Mouse (Mus musculus) midbrain, embryonic 11.5 days (tissue): Measurements from ENCODE around the gene Krt16. TPM values are rescaled to one million over a fixed set of nuclear protein-coding genes. Genes with fewer than 3 reads are reported as not detected.

ENCODE experiments used
- ATAC-seq: fragments of 200-750 bp; cut with Nextera tagmentation; 2 replicates; pipeline ENCODE4 v1.8.0; 2017; ENCODE audit warnings: moderate TSS enrichment, moderate library complexity; ENCODE audit not compliant: low FRiP score
- DNase-seq: peaks from one replicate; pipeline ENCODE4 v3.0.0; 2015; ENCODE audit warnings: low spot score; ENCODE audit errors: missing footprints
- H3K27ac ChIP-seq: fragments of 300-500 bp; sonication (generic); 2 replicates; pipeline ENCODE4 v1.5.1; 2014; ENCODE audit warnings: low read depth, low read length
- H3K27me3 ChIP-seq: fragments of 300-500 bp; sonication (generic); 2 replicates; pipeline ENCODE4 v1.6.1; 2014; ENCODE audit warnings: mild to moderate bottlenecking, low read length, moderate library complexity, mixed read lengths; ENCODE audit not compliant: control insufficient read depth, insufficient read depth
- H3K36me3 ChIP-seq: fragments of 300-500 bp; sonication (generic); 2 replicates; pipeline ENCODE4 v1.6.1; 2014; ENCODE audit warnings: mild to moderate bottlenecking, low read length, moderate library complexity, mixed read lengths; ENCODE audit not compliant: control insufficient read depth, insufficient read depth
- H3K4me1 ChIP-seq: fragments of 300-500 bp; sonication (generic); 2 replicates; pipeline ENCODE4 v1.6.1; 2014; ENCODE audit warnings: low read length; ENCODE audit not compliant: control insufficient read depth, insufficient read depth
- H3K4me2 ChIP-seq: fragments of 300-500 bp; sonication (generic); 2 replicates; pipeline ENCODE4 v1.6.1; 2014; ENCODE audit warnings: mild to moderate bottlenecking, moderate library complexity
- H3K4me3 ChIP-seq: fragments of 300-500 bp; sonication (generic); 2 replicates; pipeline ENCODE4 v1.5.1; 2014; ENCODE audit warnings: low read depth, low read length
- H3K9ac ChIP-seq: fragments of 300-500 bp; sonication (generic); 2 replicates; pipeline ENCODE4 v1.6.1; 2014; ENCODE audit warnings: low read length
- H3K9me3 ChIP-seq: fragments of 300-500 bp; sonication (generic); 2 replicates; pipeline ENCODE4 v1.6.1; 2016; ENCODE audit warnings: low read length; ENCODE audit not compliant: control insufficient read depth
- WGBS: fragments of 180-500 bp; shearing (Covaris S2); extraction: QIAGEN DNeasy Blood & Tissue Kit; methylation state at CpG from one replicate; pipeline ENCODE4 v1.1.7; 2014; 5-methylcytosine and 5-hydroxymethylcytosine counted together
- polyA plus RNA-seq: library from polyadenylated mRNA; unstranded; fragments of >200 nt; fragmentation: Nextera tagmentation; extraction: Ambion mirVana; gene quantifications from 2 replicates; pipeline ENCODE4 v1.2.1, GENCODE M21; 2014

The Krt16 gene
- polyA plus RNA-seq, 1 experiment from 2014 or later: not detected

DNA sequence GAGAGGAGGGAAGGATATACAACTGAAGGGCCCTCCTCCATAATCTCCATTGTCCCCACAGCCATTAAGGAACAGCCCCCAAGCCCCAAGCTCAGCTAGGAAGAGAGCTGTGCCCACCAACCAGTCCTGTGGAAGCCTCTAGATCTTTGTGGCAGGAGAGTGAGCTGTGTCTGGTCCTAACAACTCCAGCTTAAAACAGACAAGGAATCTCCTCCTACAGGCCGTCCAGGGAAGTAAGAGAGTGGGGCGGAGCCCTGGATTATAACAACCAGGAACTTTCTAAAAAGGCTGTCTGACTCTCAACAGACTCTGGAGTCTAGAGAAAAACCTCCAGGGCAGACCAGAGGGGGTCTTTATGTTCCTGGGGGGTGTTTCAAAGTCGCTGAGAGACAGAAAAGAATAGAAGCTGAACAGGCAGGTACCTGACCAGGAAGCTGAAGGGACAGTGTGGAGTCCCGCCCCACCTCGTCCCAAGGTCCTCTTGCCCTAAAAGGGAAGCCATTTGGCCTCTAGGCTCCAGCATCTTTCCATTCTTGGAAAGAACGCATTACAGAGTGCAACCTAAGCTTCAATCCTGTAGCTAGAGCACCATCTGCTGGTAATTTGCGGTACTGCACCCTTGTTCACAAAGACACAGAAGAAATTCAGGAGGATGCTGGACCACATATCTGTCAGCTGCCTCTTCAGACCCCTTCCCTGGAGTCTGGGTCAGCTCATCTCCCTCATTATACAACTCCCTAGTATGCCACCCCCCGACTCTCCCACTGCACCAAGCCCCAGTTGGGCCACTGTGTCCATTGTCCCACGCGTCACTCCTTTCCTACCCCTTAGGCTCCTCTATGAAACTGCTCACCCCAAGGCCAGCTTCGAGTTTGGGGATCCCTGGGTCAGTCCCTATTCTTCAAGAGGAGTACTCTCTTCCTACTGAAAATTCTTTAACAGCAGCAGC lies 33.2 kb upstream of the Krt16 start:
- ATAC-seq: peak; percentile 58
- 21% methylated on average over 11 of the region's 11 CpGs for WGBS
- H3K27ac ChIP-seq: no peak overlapping the region

GRCm38 (mm10) chr11:100278759-100279158 lies 30.1 kb upstream of the Krt16 start:
- 74% methylated on average over 5 of the region's 5 CpGs for WGBS
- no peak overlapping the region for H3K9ac ChIP-seq
- H3K9me3 ChIP-seq: no peaks in the 10 kb centered on the region
- H3K27me3 ChIP-seq: no peaks in the 10 kb centered on the region
- no peaks in the 10 kb centered on the region for H3K36me3 ChIP-seq
- no peak overlapping the region for H3K4me2 ChIP-seq
- DNase-seq (no peak), ATAC-seq (no peak)
- no peak overlapping the region for H3K27ac ChIP-seq
- H3K4me1 ChIP-seq: no peaks in the 10 kb centered on the region
- H3K4me3 ChIP-seq: no peak overlapping the region

More for the DNA sequence above, 33.2 kb upstream of the Krt16 start:
- H3K36me3 ChIP-seq: no peaks in the 10 kb centered on the region
- H3K9me3 ChIP-seq: no peaks in the 10 kb centered on the region
- H3K4me2 ChIP-seq: no peak overlapping the region
- H3K4me1 ChIP-seq: no peaks in the 10 kb centered on the region
- no peaks in the 10 kb centered on the region for H3K27me3 ChIP-seq
- no peak overlapping the region for H3K4me3 ChIP-seq
- H3K9ac ChIP-seq: no peak overlapping the region
- peak; percentile 100 for DNase-seq

- Histone ChIP-seq H3K36me3 (no peaks in the 10 kb centered on the region), H3K27me3 (no peaks in the 10 kb centered on the region), H3K4me1 (no peaks in the 10 kb centered on the region), H3K9me3 (no peaks in the 10 kb centered on the region), H3K4me2 (no peak overlapping the region), H3K27ac (no peak overlapping the region), H3K9ac (no peak overlapping the region), H3K4me3 (no peak overlapping the region)
- no peak for ATAC-seq
- WGBS: 74% methylated on average over 15 of the region's 15 CpGs
- no peak for DNase-seq
These were observed 29.2 kb upstream of the Krt16 start for GRCm38 (mm10) chr11:100277726-100278480.

- Histone ChIP-seq H3K4me1 (no peaks in the 10 kb centered on the region), H3K36me3 (no peaks in the 10 kb centered on the region), H3K9me3 (no peaks in the 10 kb centered on the region), H3K27ac (no peak overlapping the region), H3K4me3 (no peak overlapping the region), H3K4me2 (no peak overlapping the region), H3K9ac (no peak overlapping the region), H3K27me3 (no peaks in the 10 kb centered on the region)
- ATAC-seq (no peak), DNase-seq (no peak)
- WGBS: 45% methylated on average over 5 of the region's 5 CpGs
These were observed 26.8 kb upstream of the Krt16 start for GRCm38 (mm10) chr11:100275466-100275865.

GRCm38 (mm10) chr11:100274719-100275118 lies 26.0 kb upstream of the Krt16 start:
- Histone ChIP-seq H3K4me1 (no peaks in the 10 kb centered on the region), H3K9ac (no peak overlapping the region), H3K27me3 (no peaks in the 10 kb centered on the region), H3K27ac (no peak overlapping the region), H3K36me3 (no peaks in the 10 kb centered on the region), H3K4me2 (no peak overlapping the region), H3K4me3 (no peak overlapping the region), H3K9me3 (no peaks in the 10 kb centered on the region)
- no peak for ATAC-seq
- WGBS: 78% methylated on average over 7 of the region's 7 CpGs
- DNase-seq: no peak

DNA sequence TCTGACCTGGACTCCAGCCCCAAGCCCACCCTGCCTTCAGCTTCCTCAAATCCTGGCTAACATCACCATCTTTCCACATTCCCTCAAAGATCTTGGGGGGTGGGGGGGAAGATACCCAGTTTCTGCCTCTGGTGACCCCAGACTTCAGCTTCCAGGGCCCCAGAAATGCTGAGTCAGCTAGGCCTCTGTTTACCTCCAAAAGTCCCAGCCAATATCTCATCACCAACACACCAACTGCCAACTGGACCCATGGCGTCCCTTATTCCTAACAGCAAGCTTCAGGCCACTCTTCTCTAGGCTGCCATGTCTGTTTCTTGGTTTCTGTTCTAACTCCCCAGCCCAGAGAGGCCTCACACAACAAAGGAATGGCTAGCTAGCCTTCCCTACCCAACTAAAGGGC lies 23.2 kb upstream of the Krt16 start:
- ATAC-seq: no peak
- Histone ChIP-seq H3K4me3 (no peak overlapping the region), H3K9ac (no peak overlapping the region), H3K4me1 (no peaks in the 10 kb centered on the region), H3K4me2 (no peak overlapping the region), H3K27me3 (no peaks in the 10 kb centered on the region), H3K9me3 (no peaks in the 10 kb centered on the region), H3K36me3 (no peaks in the 10 kb centered on the region), H3K27ac (no peak overlapping the region)
- DNase-seq: no peak
- 81% methylated on average over 1 of the region's 1 CpGs for WGBS

- Histone ChIP-seq H3K4me1 (no peaks in the 10 kb centered on the region), H3K9ac (no peak within 1 kb of the TSS), H3K27ac (no peak within 1 kb of the TSS), H3K4me2 (no peak within 1 kb of the TSS), H3K4me3 (no peak within 1 kb of the TSS), H3K36me3 (no peaks in the 10 kb centered on the region), H3K27me3 (no peaks in the 10 kb centered on the region), H3K9me3 (no peaks in the 10 kb centered on the region)
- 79% methylated on average over 7 of the region's 7 CpGs for WGBS
- DNase-seq: no peak
- no peak for ATAC-seq
These were observed 21.2 kb upstream of the Krt16 start, which contains the start of gene Krt42 for GRCm38 (mm10) chr11:100269821-100270332. Gene Krt42 (minus strand): TSS chr11:100269871.

DNA sequence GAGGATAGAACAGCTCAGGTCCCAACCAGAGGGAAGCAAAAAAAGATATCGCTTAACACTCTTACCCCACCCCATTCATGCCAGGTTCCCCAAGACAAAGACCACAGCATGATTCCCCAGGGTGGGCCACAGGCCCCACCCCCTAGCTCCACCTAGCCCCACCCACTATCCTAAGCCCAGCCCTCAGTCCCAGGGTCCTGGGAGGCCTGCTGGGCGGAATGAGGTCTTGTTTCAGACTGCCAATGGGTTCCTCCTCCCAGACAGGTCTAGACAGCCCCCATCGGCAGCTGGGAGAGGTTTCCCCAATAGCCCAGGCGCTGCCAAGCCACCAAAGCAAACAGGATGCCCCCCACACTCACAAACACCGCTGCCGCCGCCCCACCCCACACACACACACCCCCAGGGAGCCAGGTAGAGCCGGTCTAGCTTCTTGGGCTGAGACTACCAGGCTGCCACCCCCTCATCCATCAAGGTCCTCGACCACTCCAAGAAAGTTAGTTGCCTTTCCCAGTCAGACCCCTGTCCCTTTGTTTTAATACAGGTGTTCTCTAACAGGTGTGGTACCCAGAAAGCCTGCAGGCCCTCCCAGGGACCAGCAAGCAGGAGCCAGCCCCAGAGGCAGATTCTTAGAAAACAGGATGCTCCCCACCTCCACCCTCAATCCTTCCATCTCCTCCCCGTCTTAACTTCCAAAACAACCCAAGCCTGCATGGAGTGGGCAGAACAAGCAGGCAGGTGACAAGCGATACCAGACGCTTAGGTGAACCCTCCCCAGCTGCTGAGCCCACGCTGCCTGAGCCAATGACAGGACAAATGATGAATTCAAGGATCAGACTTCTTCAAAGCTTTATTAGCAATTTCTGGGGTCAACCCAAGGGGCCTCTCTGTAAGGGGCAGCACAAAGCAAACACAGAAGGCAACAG lies 13.6 kb upstream of the Krt16 start:
- Histone ChIP-seq H3K4me1 (no peaks in the 10 kb centered on the region), H3K9ac (no peak overlapping the region), H3K4me2 (no peak overlapping the region), H3K9me3 (no peaks in the 10 kb centered on the region), H3K27me3 (no peaks in the 10 kb centered on the region), H3K36me3 (no peaks in the 10 kb centered on the region), H3K4me3 (no peak overlapping the region), H3K27ac (no peak overlapping the region)
- 30% methylated on average over 13 of the region's 13 CpGs for WGBS
- DNase-seq: peak; percentile 71
- ATAC-seq: no peak
